Mouse (Mus musculus) midbrain, embryonic 10.5 days (tissue): ENCODE measurements around the gene Neurl1a. TPM values are rescaled to one million over a fixed set of nuclear protein-coding genes. Genes with fewer than 3 reads are reported as not detected.
A peak's percentile ranks its signal among the peaks of the same experiment; 100 is the strongest.

Experiments
- DNase-seq: peaks from one replicate; pipeline ENCODE4 v3.0.0-alpha.2; 2017; ENCODE audit warnings: low spot score
- H3K27ac ChIP-seq: fragments of 300-500 bp; sonication (generic); replicated peaks from 2 replicates; pipeline ENCODE4 v1.5.1; 2016; ENCODE audit warnings: mild to moderate bottlenecking
- H3K27me3 ChIP-seq: fragments of 300-500 bp; sonication (generic); 2 replicates; pipeline ENCODE4 v1.6.1; 2016; ENCODE audit warnings: low read depth, mild to moderate bottlenecking; ENCODE audit not compliant: poor library complexity, severe bottlenecking
- H3K36me3 ChIP-seq: fragments of 300-500 bp; sonication (generic); 2 replicates; pipeline ENCODE4 v1.6.1; 2016; ENCODE audit warnings: mild to moderate bottlenecking, moderate library complexity
- H3K4me1 ChIP-seq: fragments of 300-500 bp; sonication (generic); 2 replicates; pipeline ENCODE4 v1.6.1; 2016
- H3K4me3 ChIP-seq: fragments of 300-500 bp; sonication (generic); 2 replicates; pipeline ENCODE4 v1.5.1; 2016; ENCODE audit warnings: mild to moderate bottlenecking, moderate library complexity
- H3K9me3 ChIP-seq: fragments of 300-500 bp; sonication (generic); replicated peaks from 2 replicates; pipeline ENCODE4 v1.6.1; 2016; ENCODE audit warnings: mild to moderate bottlenecking
- WGBS: fragments of 180-500 bp; shearing (Covaris S2); methylation state at CpG from one replicate; pipeline ENCODE4 v1.1.7; 2016; 5-methylcytosine and 5-hydroxymethylcytosine counted together
- polyA plus RNA-seq: library from polyadenylated mRNA; unstranded; fragments of >200 nt; fragmentation: Nextera tagmentation; extraction: Ambion mirVana; gene quantifications from 2 replicates; pipeline ENCODE4 v1.2.1, GENCODE M21; 2016

The Neurl1a gene
- polyA plus RNA-seq, 1 experiment from 2014 or later = 5.0 TPM

GRCm38 (mm10) chr19:47149854-47150253 is 28.8 kb upstream of the Neurl1a start:
- peaks cover 36% of the 10 kb centered on the region for H3K27me3 ChIP-seq

GRCm38 (mm10) chr19:47151332-47152061 is 27.1 kb upstream of the Neurl1a start:
- Histone ChIP-seq H3K4me3 (peak overlapping the region; percentile 49), H3K36me3 (no peaks in the 10 kb centered on the region), H3K4me1 (peaks cover 8% of the 10 kb centered on the region), H3K27me3 (peaks cover 36% of the 10 kb centered on the region), H3K27ac (peak overlapping the region; percentile 59; the same call in 1 of the 2 replicates), H3K9me3 (no peaks in the 10 kb centered on the region)
- peak; percentile 35 for DNase-seq
- 27% methylated on average over 32 of the region's 32 CpGs for WGBS

More at GRCm38 (mm10) chr19:47149854-47150253, 28.8 kb upstream of the Neurl1a start:
- no peak overlapping the region for H3K27ac ChIP-seq
- 62% methylated on average over 4 of the region's 4 CpGs for WGBS
- no peak for DNase-seq
- peaks cover 8% of the 10 kb centered on the region for H3K4me1 ChIP-seq
- no peaks in the 10 kb centered on the region for H3K36me3 ChIP-seq
- H3K9me3 ChIP-seq = no peaks in the 10 kb centered on the region
- no peak overlapping the region for H3K4me3 ChIP-seq

GRCm38 (mm10) chr19:47152062-47152369 is 26.6 kb upstream of the Neurl1a start:
- H3K27ac ChIP-seq = peak overlapping the region; percentile 59; the same call in 1 of the 2 replicates
- H3K4me3 ChIP-seq = peak overlapping the region; percentile 49
- no peaks in the 10 kb centered on the region for H3K36me3 ChIP-seq
- WGBS = 70% methylated on average over 12 of the region's 12 CpGs
- H3K9me3 ChIP-seq = no peaks in the 10 kb centered on the region
- H3K4me1 ChIP-seq = peaks cover 8% of the 10 kb centered on the region
- no peak for DNase-seq
- peaks cover 36% of the 10 kb centered on the region for H3K27me3 ChIP-seq

GRCm38 (mm10) chr19:47153767-47154166 is 24.9 kb upstream of the Neurl1a start:
- Histone ChIP-seq H3K4me1 (peaks cover 8% of the 10 kb centered on the region), H3K36me3 (no peaks in the 10 kb centered on the region), H3K4me3 (no peak overlapping the region), H3K9me3 (no peaks in the 10 kb centered on the region), H3K27me3 (peaks cover 34% of the 10 kb centered on the region), H3K27ac (no peak overlapping the region)
- 90% methylated on average over 7 of the region's 7 CpGs for WGBS
- DNase-seq = no peak

GRCm38 (mm10) chr19:47157664-47158063 is 21.0 kb upstream of the Neurl1a start, which contains the start of gene Calhm3:
TSS of gene Calhm3 (minus strand) at chr19:47157764.
- no peaks in the 10 kb centered on the region for H3K4me1 ChIP-seq
- peaks cover 6% of the 10 kb centered on the region for H3K27me3 ChIP-seq
- no peaks in the 10 kb centered on the region for H3K36me3 ChIP-seq
- 87% methylated on average over 11 of the region's 11 CpGs for WGBS
- no peak within 1 kb of the TSS for H3K4me3 ChIP-seq
- H3K27ac ChIP-seq = no peak within 1 kb of the TSS
- DNase-seq = no peak
- H3K9me3 ChIP-seq = no peaks in the 10 kb centered on the region

GRCm38 (mm10) chr19:47161669-47162068 is 17.0 kb upstream of the Neurl1a start:
- H3K27ac ChIP-seq = no peak overlapping the region
- H3K36me3 ChIP-seq = no peaks in the 10 kb centered on the region
- peaks cover 10% of the 10 kb centered on the region for H3K4me1 ChIP-seq
- no peak for DNase-seq
- no peak overlapping the region for H3K4me3 ChIP-seq
- 0 out of 2 replicates have a peak, but pooled peaks cover 3% of the 10 kb centered on the region for H3K9me3 ChIP-seq
- WGBS = 70% methylated on average over 4 of the region's 4 CpGs
- H3K27me3 ChIP-seq = no peaks in the 10 kb centered on the region

- Histone ChIP-seq H3K27me3 (no peaks in the 10 kb centered on the region), H3K36me3 (no peaks in the 10 kb centered on the region), H3K4me3 (no peak overlapping the region), H3K9me3 (0 out of 2 replicates have a peak, but pooled peaks cover 3% of the 10 kb centered on the region), H3K4me1 (peaks cover 23% of the 10 kb centered on the region), H3K27ac (no peak overlapping the region)
- WGBS = 95% methylated on average over 6 of the region's 6 CpGs
- no peak for DNase-seq
These were observed 15.4 kb upstream of the Neurl1a start for GRCm38 (mm10) chr19:47163176-47163744.

- peaks cover 30% of the 10 kb centered on the region for H3K4me1 ChIP-seq
- 13% methylated on average over 3 of the region's 3 CpGs for WGBS
- peak overlapping the region; percentile 75 for H3K27ac ChIP-seq
- H3K36me3 ChIP-seq = no peaks in the 10 kb centered on the region
- DNase-seq = peak; percentile 68
- 0 out of 2 replicates have a peak, but pooled peaks cover 3% of the 10 kb centered on the region for H3K9me3 ChIP-seq
- H3K4me3 ChIP-seq = no peak overlapping the region
- no peaks in the 10 kb centered on the region for H3K27me3 ChIP-seq
These were observed 11.9 kb upstream of the Neurl1a start for GRCm38 (mm10) chr19:47166758-47167157.

- 44% methylated on average over 7 of the region's 7 CpGs for WGBS
- no peak overlapping the region for H3K27ac ChIP-seq
- peak; percentile 22 for DNase-seq
- H3K4me3 ChIP-seq = no peak overlapping the region
- 0 out of 2 replicates have a peak, but pooled peaks cover 3% of the 10 kb centered on the region for H3K9me3 ChIP-seq
- peaks cover 30% of the 10 kb centered on the region for H3K4me1 ChIP-seq
- H3K36me3 ChIP-seq = no peaks in the 10 kb centered on the region
- no peaks in the 10 kb centered on the region for H3K27me3 ChIP-seq
These were observed 10.9 kb upstream of the Neurl1a start for GRCm38 (mm10) chr19:47167617-47168214.

- Histone ChIP-seq H3K4me3 (0 out of 2 replicates have a peak overlapping the region, but pooled peaks have one; percentile 26), H3K4me1 (peaks cover 28% of the 10 kb centered on the region), H3K36me3 (no peaks in the 10 kb centered on the region), H3K27me3 (no peaks in the 10 kb centered on the region), H3K9me3 (0 out of 2 replicates have a peak, but pooled peaks cover 3% of the 10 kb centered on the region), H3K27ac (no peak overlapping the region)
- WGBS = 8% methylated on average over 13 of the region's 13 CpGs
- peak; percentile 43 for DNase-seq
These were observed 10.4 kb upstream of the Neurl1a start for GRCm38 (mm10) chr19:47168223-47168622.

- Histone ChIP-seq H3K27ac (no peak overlapping the region), H3K36me3 (no peaks in the 10 kb centered on the region), H3K4me1 (peaks cover 27% of the 10 kb centered on the region), H3K9me3 (0 out of 2 replicates have a peak, but pooled peaks cover 3% of the 10 kb centered on the region), H3K4me3 (no peak overlapping the region), H3K27me3 (no peaks in the 10 kb centered on the region)
- peak; percentile 85 for DNase-seq
- WGBS = 28% methylated on average over 11 of the region's 11 CpGs
These were observed 9.7 kb upstream of the Neurl1a start for GRCm38 (mm10) chr19:47168793-47169412.

GRCm38 (mm10) chr19:47174515-47174914 is 4.1 kb upstream of the Neurl1a start:
- WGBS = 55% methylated on average over 3 of the region's 3 CpGs
- no peaks in the 10 kb centered on the region for H3K36me3 ChIP-seq
- H3K27me3 ChIP-seq = peaks cover 40% of the 10 kb centered on the region
- no peak overlapping the region for H3K4me3 ChIP-seq
- H3K27ac ChIP-seq = no peak overlapping the region
- H3K9me3 ChIP-seq = no peaks in the 10 kb centered on the region
- H3K4me1 ChIP-seq = peaks cover 16% of the 10 kb centered on the region
- no peak for DNase-seq
